In genomic region chr11:102229331-102229953, GRCm38 (mm10) we compare ENCODE assay signal across 8 mouse cellular contexts. TPM values are rescaled to one million over a fixed set of nuclear protein-coding genes. Genes with fewer than 3 reads are reported as not detected.
DNase-seq lines count a peak whose midpoint lies in the region; ATAC-seq and TF ChIP-seq lines count a peak whose summit lies in the region.

No protein-coding gene starts in this region.

- TF ChIP-seq CTCF in bone marrow macrophage, adult 2 months (IDR thresholded peaks at IDR 0.05; ENCODE audit: low read depth, low read length) = no peak

- peak overlapping the region; percentile 96 for H3K27ac ChIP-seq in bone marrow macrophage, adult 2 months (ENCODE audit: insufficient read depth, low read depth, low read length)
- H3K27ac ChIP-seq in heart, embryonic 16.5 days (ENCODE audit: low read length) = peak overlapping the region; percentile 75
- peak overlapping the region; percentile 82 for H3K27ac ChIP-seq in liver, embryonic 13.5 days
- H3K27ac ChIP-seq in stomach, embryonic 14.5 days (ENCODE audit: low read length) = peak overlapping the region; percentile 80

- H3K4me1 ChIP-seq in bone marrow macrophage, adult 2 months (ENCODE audit: control insufficient read depth, insufficient read depth, low read length) = peaks cover 21% of the 10 kb centered on the region
- peaks cover 44% of the 10 kb centered on the region for H3K4me1 ChIP-seq in heart, embryonic 16.5 days (ENCODE audit: control insufficient read depth, insufficient read depth, low read length)
- peaks cover 40% of the 10 kb centered on the region for H3K4me1 ChIP-seq in liver, embryonic 13.5 days (replicated peaks)
- H3K4me1 ChIP-seq in stomach, embryonic 14.5 days (ENCODE audit: control insufficient read depth, insufficient read depth, low read length) = peaks cover 45% of the 10 kb centered on the region

- no peaks in the 10 kb centered on the region for H3K9me3 ChIP-seq in heart, embryonic 16.5 days (replicated peaks; ENCODE audit: control insufficient read depth, low read length)
- no peaks in the 10 kb centered on the region for H3K9me3 ChIP-seq in liver, embryonic 13.5 days (replicated peaks)
- no peaks in the 10 kb centered on the region for H3K9me3 ChIP-seq in stomach, embryonic 14.5 days (ENCODE audit: control insufficient read depth, low read depth, low read length)

- no peaks in the 10 kb centered on the region for H3K36me3 ChIP-seq in heart, embryonic 16.5 days (ENCODE audit: control insufficient read depth, insufficient read depth)
- no peaks in the 10 kb centered on the region for H3K36me3 ChIP-seq in liver, embryonic 13.5 days
- H3K36me3 ChIP-seq in stomach, embryonic 14.5 days (ENCODE audit: control insufficient read depth, insufficient read depth, low read length) = no peaks in the 10 kb centered on the region

- H3K9ac ChIP-seq in heart, embryonic 16.5 days (ENCODE audit: low read length) = peak overlapping the region; percentile 87
- H3K9ac ChIP-seq in liver, embryonic 13.5 days = peak overlapping the region; percentile 89
- peak overlapping the region; percentile 81 for H3K9ac ChIP-seq in stomach, embryonic 14.5 days (replicated peaks; ENCODE audit: low read depth, low read length)

- peak overlapping the region; percentile 81 for H3K4me2 ChIP-seq in heart, embryonic 16.5 days (ENCODE audit: low read depth, low read length)
- H3K4me2 ChIP-seq in liver, embryonic 13.5 days = peak overlapping the region; percentile 97
- peak overlapping the region; percentile 88 for H3K4me2 ChIP-seq in stomach, embryonic 14.5 days (replicated peaks; ENCODE audit: low read depth, low read length)

- peak; percentile 45 for DNase-seq in embryo, embryonic 10.5 days (ENCODE audit: low spot score)
- no peak for DNase-seq in embryo, embryonic 10 days (ENCODE audit: low spot score)
- DNase-seq in 416B (ENCODE audit: low read depth) = peak; percentile 61
- peak; percentile 18 for DNase-seq in liver, embryonic 13.5 days
- DNase-seq in ovary, postnatal 14 days (ENCODE audit: low spot score) = no peak

- no peaks in the 10 kb centered on the region for H3K27me3 ChIP-seq in heart, embryonic 16.5 days (ENCODE audit: control insufficient read depth, insufficient read depth, low read length)
- H3K27me3 ChIP-seq in liver, embryonic 13.5 days = peaks cover 47% of the 10 kb centered on the region
- no peaks in the 10 kb centered on the region for H3K27me3 ChIP-seq in stomach, embryonic 14.5 days (ENCODE audit: control insufficient read depth, insufficient read depth, low read length)

- H3K4me3 ChIP-seq in bone marrow macrophage, adult 2 months (ENCODE audit: insufficient read depth, low read length) = peak overlapping the region; percentile 99
- H3K4me3 ChIP-seq in heart, embryonic 16.5 days (ENCODE audit: low read length) = peak overlapping the region; percentile 70
- H3K4me3 ChIP-seq in liver, embryonic 13.5 days (replicated peaks) = peak overlapping the region; percentile 80
- H3K4me3 ChIP-seq in stomach, embryonic 14.5 days (ENCODE audit: low read depth, low read length) = peak overlapping the region; percentile 92

- no peak for TF ChIP-seq POLR2A in bone marrow macrophage, adult 2 months (IDR thresholded peaks at IDR 0.05; ENCODE audit: borderline replicate concordance, low read depth, low read length)

- ATAC-seq in heart, embryonic 16.5 days (replicated peaks; ENCODE audit: extremely low read depth, insufficient read depth, low FRiP score) = peak; percentile 39
- peak; percentile 64 for ATAC-seq in liver, embryonic 13.5 days (ENCODE audit: low read depth)
- ATAC-seq in stomach, embryonic 14.5 days (ENCODE audit: insufficient number of reproducible peaks, insufficient read depth, low FRiP score, low read depth) = peak; percentile 14; the same call in 1 of the 2 replicates

- under 1% methylated on average over 42 of the region's 47 CpGs for WGBS in heart, embryonic 16.5 days
- 1% methylated on average over 47 of the region's 47 CpGs for WGBS in liver, embryonic 13.5 days (ENCODE audit: insufficient replicate concordance)
- WGBS in stomach, embryonic 14.5 days = under 1% methylated on average over 27 of the region's 47 CpGs

RNA-seq across cellular contexts. Expression of gene Hdac5, which starts 0.5 kb away (rescaled TPM):
- polyA plus RNA-seq in bone marrow macrophage, adult 2 months (2012; ENCODE audit: insufficient read depth, insufficient read length, missing spikeins) = 96.3 and 116 TPM in 2 replicates
- 86.7 and 96.4 TPM in 2 replicates for polyA plus RNA-seq in heart, embryonic 16.5 days (2015; fragmentation: Nextera tagmentation; extraction: Ambion mirVana)
- polyA plus RNA-seq in liver, embryonic 13.5 days (2015; fragmentation: Nextera tagmentation; extraction: Ambion mirVana) = 12.8 and 12.9 TPM in 2 replicates
- polyA plus RNA-seq in stomach, embryonic 14.5 days (2014; fragmentation: Nextera tagmentation; extraction: Ambion mirVana) = 41.5 and 46.4 TPM in 2 replicates

RNA-seq across cellular contexts. Expression of gene BC030867, which starts 19.2 kb away (rescaled TPM):
- 6.3 and 7.2 TPM in 2 replicates for polyA plus RNA-seq in bone marrow macrophage, adult 2 months (2012; ENCODE audit: insufficient read depth, insufficient read length, missing spikeins)
- polyA plus RNA-seq in heart, embryonic 16.5 days (2015; fragmentation: Nextera tagmentation; extraction: Ambion mirVana) = 11.8 and 12.3 TPM in 2 replicates
- polyA plus RNA-seq in liver, embryonic 13.5 days (2015; fragmentation: Nextera tagmentation; extraction: Ambion mirVana) = 14.6 and 16.4 TPM in 2 replicates
- polyA plus RNA-seq in stomach, embryonic 14.5 days (2014; fragmentation: Nextera tagmentation; extraction: Ambion mirVana) = 11.4 and 11.8 TPM in 2 replicates

RNA-seq across cellular contexts. Expression of gene Asb16, which starts 39.1 kb away (rescaled TPM):
- not detected in 2 replicates for polyA plus RNA-seq in bone marrow macrophage, adult 2 months (2012; ENCODE audit: insufficient read depth, insufficient read length, missing spikeins)
- 0.08 and 0.09 TPM in 2 replicates for polyA plus RNA-seq in heart, embryonic 16.5 days (2015; fragmentation: Nextera tagmentation; extraction: Ambion mirVana)
- polyA plus RNA-seq in liver, embryonic 13.5 days (2015; fragmentation: Nextera tagmentation; extraction: Ambion mirVana) = 0.06 and 0.08 TPM in 2 replicates
- polyA plus RNA-seq in stomach, embryonic 14.5 days (2014; fragmentation: Nextera tagmentation; extraction: Ambion mirVana) = not detected in 2 replicates

RNA-seq across cellular contexts. Expression of gene G6pc3, which starts 40.0 kb away (rescaled TPM):
- polyA plus RNA-seq in bone marrow macrophage, adult 2 months (2012; ENCODE audit: insufficient read depth, insufficient read length, missing spikeins) = 20.1 and 28.3 TPM in 2 replicates
- 24.4 and 25.0 TPM in 2 replicates for polyA plus RNA-seq in heart, embryonic 16.5 days (2015; fragmentation: Nextera tagmentation; extraction: Ambion mirVana)
- 14.0 and 14.4 TPM in 2 replicates for polyA plus RNA-seq in liver, embryonic 13.5 days (2015; fragmentation: Nextera tagmentation; extraction: Ambion mirVana)
- 34.4 and 36.6 TPM in 2 replicates for polyA plus RNA-seq in stomach, embryonic 14.5 days (2014; fragmentation: Nextera tagmentation; extraction: Ambion mirVana)

RNA-seq across cellular contexts. Expression of gene Lsm12, which starts 44.3 kb away (rescaled TPM):
- 43.3 and 47.7 TPM in 2 replicates for polyA plus RNA-seq in bone marrow macrophage, adult 2 months (2012; ENCODE audit: insufficient read depth, insufficient read length, missing spikeins)
- 60.5 and 77.2 TPM in 2 replicates for polyA plus RNA-seq in heart, embryonic 16.5 days (2015; fragmentation: Nextera tagmentation; extraction: Ambion mirVana)
- 92.6 and 95.3 TPM in 2 replicates for polyA plus RNA-seq in liver, embryonic 13.5 days (2015; fragmentation: Nextera tagmentation; extraction: Ambion mirVana)
- 88.2 and 88.5 TPM in 2 replicates for polyA plus RNA-seq in stomach, embryonic 14.5 days (2014; fragmentation: Nextera tagmentation; extraction: Ambion mirVana)

Comparison
In these comparisons a context has a peak if more than half of its experiments do, and no peak if none do; other contexts are left out.
1. DNase-seq: peak in embryo, embryonic 10.5 days (single experiment), 416B (single experiment) and liver, embryonic 13.5 days (single experiment); none in embryo, embryonic 10 days (single experiment) and ovary, postnatal 14 days (single experiment).
2. ATAC-seq: peak in every context shown above with its lines; median percentile 64 in liver, embryonic 13.5 days; 39 in heart, embryonic 16.5 days; 14 in stomach, embryonic 14.5 days.
3. Peak in every context shown above with its lines, with median percentiles within 50 percentile points of each other: H3K27ac ChIP-seq, H3K4me3 ChIP-seq, H3K4me2 ChIP-seq and H3K9ac ChIP-seq.